Mouse (Mus musculus): ENCODE results near the gene Nt5c2.

DNA sequence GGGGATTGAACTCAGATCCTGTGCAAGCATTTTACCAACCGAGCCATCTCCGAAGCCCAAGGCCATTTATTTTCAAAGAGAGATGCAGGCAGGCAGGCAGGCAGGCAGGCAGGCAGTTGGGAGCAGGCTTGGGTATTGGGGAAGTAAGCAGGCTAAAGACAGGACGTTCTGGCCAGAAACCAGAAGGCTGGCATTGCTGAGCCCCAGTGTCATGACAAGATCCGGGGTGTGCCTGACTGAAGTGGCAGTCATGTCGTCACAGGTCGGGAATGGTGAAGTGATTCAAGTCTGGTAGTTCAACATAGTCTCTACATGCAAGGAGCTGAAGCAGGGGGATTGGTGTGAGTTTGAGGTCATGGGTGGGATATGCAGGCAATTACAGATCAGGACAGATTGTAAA lies 27.3 kb downstream of the Nt5c2 start:
- no peak for TF ChIP-seq CTCF (IDR thresholded peaks at IDR 0.05; ENCODE audit: insufficient read depth, low read length)
- TF ChIP-seq POLR2A (IDR thresholded peaks at IDR 0.05; ENCODE audit: borderline replicate concordance, extremely low read depth, low read depth, low read length): no peak

Data from lung, adult 2 months (tissue).